Mouse (Mus musculus) lung, postnatal 0 days (tissue): Measurements from ENCODE around the gene Gsg1.

Experiments used
- CTCF ChIP-seq: IDR thresholded peaks from 2 replicates; pipeline ENCODE4 v1.5.1; 2016; ENCODE audit warnings: antibody characterized with exemption, mild to moderate bottlenecking
- EP300 ChIP-seq: IDR thresholded peaks from 2 replicates; pipeline ENCODE4 v1.6.1; 2016; ENCODE audit warnings: antibody characterized with exemption, mild to moderate bottlenecking, control low read depth

GRCm38 (mm10) chr6:135219916-135220315 is 34.2 kb downstream of the Gsg1 start:
- TF ChIP-seq CTCF = no peak
- TF ChIP-seq EP300 = no peak
